Mouse (Mus musculus) right cerebral cortex, adult 18-20 months (tissue): Measurements from ENCODE around the gene Dusp16.

Experiments used
- DNase-seq: peaks from one replicate; pipeline ENCODE4 v3.0.0; 2022; ENCODE audit warnings: mixed read lengths

The Dusp16 gene

DNA sequence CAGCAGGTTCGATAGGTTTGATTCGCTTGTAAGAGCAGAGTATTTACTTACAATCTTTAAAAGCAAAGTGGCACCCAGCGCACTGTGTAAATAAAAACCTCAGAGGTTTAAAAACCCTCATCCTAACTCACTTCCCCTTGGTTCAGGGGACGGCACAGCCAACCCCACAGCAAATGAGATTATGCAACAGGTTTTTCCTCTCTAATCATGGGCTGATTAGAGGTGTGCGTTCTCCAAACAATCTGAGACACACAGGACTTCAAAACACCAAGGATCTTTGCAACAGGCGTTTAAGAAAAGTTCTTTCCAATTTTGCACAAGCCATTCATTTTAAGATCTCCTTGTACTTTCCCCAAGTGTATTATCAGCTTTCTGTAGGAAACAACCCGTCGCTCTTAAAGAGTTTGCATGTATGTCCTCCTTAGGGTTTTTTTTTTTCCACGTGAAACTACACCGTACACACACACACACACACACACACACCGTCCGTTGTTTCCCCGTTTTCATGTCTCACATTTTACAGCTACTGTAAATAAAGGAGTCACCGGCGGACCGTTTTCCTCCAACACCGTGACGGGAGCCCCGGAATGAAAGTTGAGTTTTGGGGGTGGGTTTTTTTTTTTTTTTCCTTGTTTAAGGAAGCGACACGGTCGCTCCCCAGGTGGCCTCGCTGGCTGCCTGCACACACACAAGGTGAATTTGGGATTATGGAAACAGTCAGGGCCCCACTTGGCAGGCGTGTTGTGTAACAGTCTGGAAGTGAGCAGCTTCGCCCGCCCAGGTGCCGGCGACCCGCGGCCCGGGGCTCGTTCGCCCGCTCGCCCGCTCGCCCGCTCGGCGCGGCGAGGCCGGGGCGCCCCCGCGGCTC is 940 bp downstream of the Dusp16 start:
- peak; percentile 13 for DNase-seq

- DNase-seq, result no peak
Measured at GRCm38 (mm10) chr6:134789100-134789499, 3.3 kb downstream of the Dusp16 start.

- DNase-seq, result no peak
Measured at GRCm38 (mm10) chr6:134786426-134786825, 6.0 kb downstream of the Dusp16 start.

GRCm38 (mm10) chr6:134782900-134783299 is 9.5 kb downstream of the Dusp16 start:
- no peak for DNase-seq

DNA sequence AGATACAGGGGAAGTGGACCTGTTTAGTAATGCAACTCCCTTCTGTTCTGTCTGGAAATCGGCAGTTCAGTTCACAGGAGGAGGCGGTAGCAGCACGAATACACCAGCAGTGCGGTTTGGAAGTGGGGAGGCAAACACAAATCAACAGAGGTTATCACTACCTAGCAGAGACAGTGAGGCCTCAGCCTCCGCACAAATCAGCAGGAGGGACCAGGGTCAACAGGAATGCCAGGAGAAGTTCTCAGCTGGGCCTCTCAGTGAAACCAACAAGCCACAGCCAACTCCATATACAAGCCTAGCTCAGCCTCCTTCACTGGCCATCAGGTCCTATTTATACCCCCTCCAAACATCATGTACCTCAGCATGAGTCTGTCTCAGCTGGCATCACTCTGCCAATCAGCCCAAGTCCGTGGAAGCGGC is 10.9 kb downstream of the Dusp16 start:
- no peak for DNase-seq

DNA sequence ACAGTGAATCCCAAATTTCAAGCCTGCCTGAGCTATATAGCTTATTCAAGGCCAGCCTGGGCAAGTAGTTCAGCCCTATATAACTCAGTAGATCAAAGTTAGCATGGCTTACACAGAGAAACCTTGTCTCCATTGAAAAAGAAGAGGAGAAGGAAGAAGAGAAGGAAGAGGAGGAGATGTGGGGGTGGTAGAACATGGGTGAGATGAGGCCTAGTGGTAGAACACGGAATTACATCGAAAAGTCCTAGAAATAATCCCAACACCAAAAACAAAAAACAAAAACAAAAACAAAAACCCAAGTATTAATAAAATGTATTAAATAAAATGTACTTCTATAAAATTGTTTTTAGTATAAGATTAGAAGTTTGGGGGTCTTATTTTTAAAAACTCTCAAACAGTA is 12.4 kb downstream of the Dusp16 start:
- no peak for DNase-seq

- DNase-seq, result no peak
Measured at GRCm38 (mm10) chr6:134773961-134774360, 18.5 kb downstream of the Dusp16 start.

DNA sequence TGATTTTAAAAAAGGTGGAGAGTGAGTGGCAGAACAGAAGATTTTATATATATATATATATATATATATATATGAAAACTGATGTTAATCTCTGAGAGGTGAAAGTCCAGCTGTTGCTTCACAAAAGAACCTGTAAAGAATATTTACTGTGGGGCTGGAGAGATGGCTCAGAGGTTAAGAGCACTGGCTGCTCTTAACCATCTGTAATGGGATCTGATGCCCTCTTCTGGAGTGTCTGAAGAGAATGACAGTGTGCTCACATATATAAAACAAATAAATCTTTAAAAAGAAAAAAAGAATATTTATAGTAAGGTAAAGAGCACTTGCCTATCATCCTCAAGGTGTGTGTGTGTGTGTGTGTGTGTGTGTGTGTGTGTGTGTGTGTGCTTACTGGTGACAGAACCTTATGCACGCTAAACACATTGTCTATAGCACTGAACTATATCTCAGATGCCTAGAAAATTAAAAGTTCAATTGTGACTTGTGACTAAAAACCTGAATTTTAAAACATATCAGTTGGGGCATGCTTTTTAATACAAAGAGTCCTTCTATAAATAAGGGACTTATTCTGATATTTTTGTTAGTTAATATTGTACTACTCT is 19.0 kb downstream of the Dusp16 start:
- no peak for DNase-seq

- DNase-seq, result no peak
Measured at GRCm38 (mm10) chr6:134770339-134770738, 22.1 kb downstream of the Dusp16 start.

GRCm38 (mm10) chr6:134764441-134765061 is 27.9 kb downstream of the Dusp16 start:
- no peak for DNase-seq

DNA sequence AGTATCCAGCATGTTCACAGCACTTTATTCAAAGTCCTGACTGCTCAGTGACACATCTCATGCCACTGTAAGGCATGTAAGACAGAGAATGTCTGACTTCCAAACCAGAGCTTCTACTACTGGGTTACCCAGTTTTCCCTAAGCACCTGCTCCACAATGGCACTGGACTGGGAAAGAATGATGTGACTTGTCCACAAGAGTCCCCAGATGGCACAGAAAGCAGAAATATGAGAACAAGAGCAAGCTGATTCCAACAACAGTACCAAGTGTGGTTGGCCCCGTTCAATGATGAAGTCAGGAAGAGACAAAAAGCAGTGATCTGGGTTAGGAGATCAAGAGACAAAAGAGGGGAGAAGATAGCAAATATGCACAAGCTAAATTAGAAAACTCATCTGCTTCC is 29.0 kb downstream of the Dusp16 start:
- DNase-seq, result no peak

- DNase-seq, result no peak
Measured at GRCm38 (mm10) chr6:134761808-134762207, 30.6 kb downstream of the Dusp16 start.

- no peak for DNase-seq
Measured at GRCm38 (mm10) chr6:134760926-134761544, 31.4 kb downstream of the Dusp16 start.

DNA sequence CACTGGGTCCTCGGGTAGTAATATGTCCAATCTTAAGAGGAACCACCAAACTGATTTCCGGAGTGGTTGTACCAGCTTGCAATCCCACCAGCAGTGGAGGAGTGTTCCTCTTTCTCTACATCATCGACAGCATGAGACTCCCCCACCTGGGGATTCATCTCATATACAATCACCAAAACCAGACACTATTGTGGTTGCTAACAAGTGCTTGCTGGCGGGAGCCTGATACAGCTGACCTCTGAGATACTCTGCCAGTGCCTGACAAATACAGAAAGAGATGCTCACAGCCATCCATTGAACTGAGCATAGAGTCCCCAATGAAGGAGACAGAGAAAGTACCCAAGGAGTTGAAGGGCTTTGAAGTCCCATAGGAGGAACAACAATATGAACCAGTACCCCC is 36.4 kb downstream of the Dusp16 start:
- DNase-seq, result no peak

GRCm38 (mm10) chr6:134753858-134754257 is 38.6 kb downstream of the Dusp16 start:
- no peak for DNase-seq

- DNase-seq, result no peak
Measured at GRCm38 (mm10) chr6:134753412-134753811, 39.0 kb downstream of the Dusp16 start.

GRCm38 (mm10) chr6:134751883-134752647 is 40.4 kb downstream of the Dusp16 start:
- no peak for DNase-seq

- no peak for DNase-seq
Measured at GRCm38 (mm10) chr6:134751087-134751486, 41.3 kb downstream of the Dusp16 start.

DNA sequence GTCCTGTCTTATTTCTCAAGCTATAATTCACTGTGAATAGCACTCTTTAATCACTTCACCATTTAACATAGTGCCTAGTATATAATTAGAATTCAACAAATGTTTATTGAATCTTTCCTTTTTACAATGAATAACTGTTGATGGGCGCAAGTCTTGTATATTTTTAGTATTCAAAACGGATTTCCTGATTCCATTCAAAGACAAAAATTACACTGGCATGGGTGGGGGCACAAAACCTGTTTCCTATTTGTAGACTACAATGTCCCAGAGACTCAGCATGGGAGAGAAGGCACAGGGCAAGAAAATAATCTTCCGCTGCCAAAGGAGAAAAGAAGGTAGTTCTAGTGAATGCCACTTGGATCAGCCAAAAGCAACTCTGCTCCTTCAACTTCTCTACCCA is 44.3 kb downstream of the Dusp16 start:
- no peak for DNase-seq

GRCm38 (mm10) chr6:134745876-134746275 is 46.5 kb downstream of the Dusp16 start:
- DNase-seq, result no peak

- no peak for DNase-seq
Measured at GRCm38 (mm10) chr6:134743568-134743967, 48.9 kb downstream of the Dusp16 start.

GRCm38 (mm10) chr6:134736853-134737252 is 55.6 kb downstream of the Dusp16 start:
- DNase-seq, result no peak

DNA sequence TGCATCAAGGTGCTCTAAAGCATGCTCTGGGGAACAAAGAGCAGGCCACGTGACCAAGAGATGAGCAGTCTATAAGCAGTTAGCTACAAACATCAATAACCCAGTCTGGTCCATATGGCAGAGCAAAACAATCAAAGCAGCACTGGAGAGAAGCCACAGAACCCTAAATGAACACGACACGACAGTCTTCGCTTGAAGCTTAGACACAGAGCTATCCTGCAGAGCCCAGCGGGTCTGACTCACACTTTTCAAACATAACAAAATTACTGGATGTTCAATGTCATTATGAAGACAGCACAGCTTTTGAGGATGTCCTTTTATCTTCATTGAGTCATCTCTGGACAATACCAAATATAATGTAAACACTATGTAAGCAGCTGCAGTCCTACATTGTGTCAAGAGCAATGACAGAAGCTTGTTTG is 58.6 kb downstream of the Dusp16 start:
- DNase-seq, result no peak
